Mouse (Mus musculus) olfactory bulb, adult 2 months (tissue): ENCODE results near the gene Umad1. TPM values are rescaled to one million over a fixed set of nuclear protein-coding genes. Genes with fewer than 3 reads are reported as not detected.

Experiments
- H3K27ac ChIP-seq: fragments of 200-500 bp; 2 replicates; pipeline ENCODE4 v1.5.1; 2012; ENCODE audit warnings: low read depth, low read length; ENCODE audit not compliant: insufficient read depth
- H3K4me1 ChIP-seq: fragments of 200-500 bp; 2 replicates; pipeline ENCODE4 v1.6.1; 2012; ENCODE audit warnings: low read length; ENCODE audit not compliant: control insufficient read depth, insufficient read depth
- H3K4me3 ChIP-seq: fragments of 200-500 bp; 2 replicates; pipeline ENCODE4 v1.5.1; 2012; ENCODE audit warnings: mild to moderate bottlenecking, low read depth, low read length, moderate library complexity; ENCODE audit not compliant: insufficient read depth
- CTCF ChIP-seq: fragments of 200-500 bp; IDR thresholded peaks from 2 replicates; pipeline ENCODE4 v1.5.1; 2012; ENCODE audit warnings: low read depth, mild to moderate bottlenecking, low read length, moderate library complexity; ENCODE audit not compliant: insufficient read depth
- POLR2A ChIP-seq: fragments of 200-500 bp; IDR thresholded peaks from 2 replicates; pipeline ENCODE4 v1.6.1; 2012; ENCODE audit warnings: mild to moderate bottlenecking, low read depth, low read length, moderate library complexity; ENCODE audit not compliant: insufficient read depth
- WGBS: fragments of 180-500 bp; shearing (Covaris S2); methylation state at CpG from one replicate; pipeline ENCODE4 v1.1.7; 2018; 5-methylcytosine and 5-hydroxymethylcytosine counted together
- polyA plus RNA-seq: library from polyadenylated mRNA; stranded (reverse); fragments of >200 nt; gene quantifications from 2 replicates; pipeline ENCODE4 v1.2.4, GENCODE M21; 2012; ENCODE audit warnings: low replicate concordance; ENCODE audit not compliant: missing spikeins, insufficient read depth, insufficient read length

Umad1 gene
- polyA plus RNA-seq, 1 experiment, result not detected

DNA sequence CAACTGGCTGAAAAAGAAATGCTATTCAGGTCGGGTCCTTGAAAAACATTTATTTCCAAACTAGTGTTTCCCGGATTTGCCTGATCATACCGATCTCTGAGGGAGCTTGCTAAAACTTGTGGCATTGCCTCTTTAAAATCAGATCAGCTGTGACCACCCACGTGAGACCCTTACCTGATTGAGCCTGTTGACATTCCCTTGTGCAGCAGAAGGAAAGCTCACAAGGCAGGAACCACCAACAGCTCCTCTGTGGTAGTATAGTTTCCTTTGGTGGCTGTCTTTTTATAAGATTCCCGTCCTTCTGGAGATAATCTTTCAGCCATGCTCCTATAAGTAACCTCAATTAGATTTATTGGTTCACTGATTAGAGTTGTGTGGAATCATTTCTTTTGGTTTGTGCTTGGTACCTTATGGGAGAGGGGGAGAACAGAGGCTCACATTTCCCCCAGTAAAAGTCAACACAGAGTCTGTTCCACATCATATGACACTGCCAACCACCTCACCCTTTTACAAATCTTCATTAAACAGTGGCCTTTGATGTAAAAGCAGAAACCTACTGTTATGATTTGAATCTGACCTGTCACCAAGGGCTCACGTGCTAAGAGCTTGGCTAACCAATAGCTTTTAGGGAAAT is 238.3 kb downstream of the Umad1 start:
- WGBS, result 83% methylated on average over 6 of the region's 6 CpGs
- no peak overlapping the region for H3K4me3 ChIP-seq
- TF ChIP-seq POLR2A (no peak), CTCF (no peak)

DNA sequence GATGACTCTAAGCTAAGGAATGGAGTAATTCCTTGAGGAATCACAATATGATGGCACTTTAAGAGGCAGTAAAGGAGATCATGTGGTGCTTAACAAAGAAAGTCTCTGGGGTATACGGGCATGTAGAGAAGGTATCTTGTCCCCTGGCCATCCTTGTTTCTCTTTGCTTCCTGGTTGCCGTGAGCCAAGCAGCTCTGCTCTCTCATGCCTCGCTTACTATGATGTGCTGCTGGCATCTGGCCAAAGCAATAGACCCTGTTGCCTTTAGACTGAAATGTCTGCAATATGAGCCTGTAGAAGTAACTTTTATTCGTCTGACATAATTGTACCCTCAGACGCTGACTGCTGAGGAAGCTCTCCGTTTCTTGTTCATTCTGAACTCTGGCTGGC is 238.8 kb downstream of the Umad1 start:
- Histone ChIP-seq H3K27ac (no peak overlapping the region), H3K4me3 (no peak overlapping the region), H3K4me1 (no peaks in the 10 kb centered on the region)
- TF ChIP-seq CTCF, result no peak
- TF ChIP-seq POLR2A, result no peak
- 48% methylated on average over 6 of the region's 6 CpGs for WGBS

More for the DNA sequence above, 238.3 kb downstream of the Umad1 start:
- no peak overlapping the region for H3K27ac ChIP-seq
- no peaks in the 10 kb centered on the region for H3K4me1 ChIP-seq

DNA sequence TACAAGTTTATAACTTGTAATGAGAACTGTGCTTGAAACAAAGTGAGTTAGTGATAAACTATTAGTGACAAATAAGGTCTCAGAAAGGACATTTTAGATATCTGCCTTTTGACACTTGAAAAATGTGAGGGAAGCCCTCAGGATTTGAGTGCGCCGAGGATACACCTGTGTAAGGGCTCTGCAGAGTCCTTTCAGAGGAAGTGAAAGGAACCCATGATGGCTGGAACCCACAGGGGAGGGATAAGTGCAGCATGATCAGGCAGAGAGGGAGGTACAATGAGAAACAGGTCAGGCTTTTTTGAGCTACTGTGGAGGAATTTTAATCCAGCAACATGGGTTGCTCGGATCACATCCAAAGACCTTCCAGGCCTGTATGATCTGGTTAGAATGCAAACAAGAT is 239.9 kb downstream of the Umad1 start:
- Histone ChIP-seq H3K4me3 (no peak overlapping the region), H3K27ac (no peak overlapping the region), H3K4me1 (no peaks in the 10 kb centered on the region)
- TF ChIP-seq POLR2A (no peak), CTCF (no peak)
- 92% methylated on average over 3 of the region's 3 CpGs for WGBS

DNA sequence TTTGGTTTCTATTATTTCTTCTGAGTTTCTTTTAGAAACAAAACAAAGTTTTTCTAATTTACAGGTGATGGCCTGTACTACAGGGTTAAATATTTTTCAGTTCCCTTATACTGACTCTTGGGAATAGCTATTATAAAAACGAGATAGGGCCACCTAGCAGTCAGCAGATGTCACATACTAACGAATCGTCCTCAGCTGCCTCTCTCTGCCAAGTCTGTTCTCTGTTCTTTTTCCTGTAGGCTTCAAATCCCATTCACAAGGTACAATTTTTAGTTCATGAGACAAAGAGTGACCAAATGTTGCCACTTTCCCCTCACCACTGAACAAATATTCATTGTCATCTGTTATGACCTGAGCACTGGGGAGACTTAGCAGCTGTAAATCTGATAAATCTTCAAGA is 244.9 kb downstream of the Umad1 start:
- no peaks in the 10 kb centered on the region for H3K4me1 ChIP-seq
- H3K27ac ChIP-seq, result no peak overlapping the region
- TF ChIP-seq POLR2A (no peak), CTCF (no peak)
- 36% methylated on average over 3 of the region's 3 CpGs for WGBS
- H3K4me3 ChIP-seq, result no peak overlapping the region

DNA sequence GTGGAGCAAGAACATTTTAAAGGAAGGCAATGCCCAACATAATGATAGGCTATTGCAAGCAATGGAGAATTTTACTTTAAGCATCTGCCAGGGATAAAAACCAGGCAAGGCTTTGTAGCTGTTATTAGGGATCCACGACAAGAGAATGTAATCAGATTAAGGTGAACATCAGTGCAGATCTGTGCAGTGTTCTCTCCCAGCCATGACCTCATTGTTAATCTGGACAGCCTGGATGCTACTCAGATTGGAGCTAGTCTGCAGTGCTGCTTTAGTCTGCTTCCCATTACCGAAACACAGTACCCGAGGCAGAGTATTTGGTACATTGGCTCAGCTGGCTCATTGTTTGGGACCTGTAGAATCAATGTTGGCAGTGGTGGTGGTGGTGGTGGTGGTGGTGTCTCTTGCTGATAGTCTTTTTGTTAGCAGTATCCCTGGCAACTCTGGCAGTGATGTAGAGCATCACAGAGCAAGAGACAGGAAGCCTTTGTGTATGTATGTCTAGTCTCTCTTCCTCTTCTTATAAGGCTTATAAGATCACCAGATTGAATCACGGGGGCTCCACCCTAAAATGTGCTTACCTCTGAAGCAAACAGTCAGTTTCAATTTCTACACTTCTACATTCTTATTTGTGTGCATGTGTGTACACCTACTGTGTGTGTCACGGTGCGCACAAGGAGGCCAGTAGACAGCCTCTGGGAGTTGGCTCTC is 245.6 kb downstream of the Umad1 start:
- TF ChIP-seq POLR2A (no peak), CTCF (no peak)
- 68% methylated on average over 6 of the region's 6 CpGs for WGBS
- Histone ChIP-seq H3K27ac (no peak overlapping the region), H3K4me3 (no peak overlapping the region), H3K4me1 (no peaks in the 10 kb centered on the region)

DNA sequence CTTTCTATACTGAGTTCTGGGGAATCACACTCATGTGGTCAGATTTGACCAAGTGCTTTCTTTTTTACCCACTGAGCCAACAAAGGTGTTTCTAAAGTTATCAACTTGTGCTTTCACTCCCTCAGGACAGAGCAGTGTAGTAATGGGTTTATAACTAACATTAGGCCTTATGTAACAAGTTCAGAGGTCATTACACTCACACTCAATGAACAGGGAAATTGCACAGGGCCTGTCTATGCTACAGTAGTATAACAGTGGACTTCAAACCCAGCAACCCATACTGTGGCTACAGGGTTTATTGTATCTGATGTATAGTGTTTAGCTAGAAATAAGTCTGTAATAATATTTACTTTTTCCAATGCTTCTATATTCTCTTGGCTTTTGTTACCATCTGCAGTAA is 247.5 kb downstream of the Umad1 start:
- Histone ChIP-seq H3K4me3 (no peak overlapping the region), H3K4me1 (no peaks in the 10 kb centered on the region)
- no peak for TF ChIP-seq POLR2A
- TF ChIP-seq CTCF, result no peak

More for the DNA sequence above, 247.5 kb downstream of the Umad1 start:
- no peak overlapping the region for H3K27ac ChIP-seq

Other genes with a start within 250 kb of the Umad1 start
- not detected in 2 replicates for gene Col28a1, start 66.7 kb upstream of the Umad1 start, polyA plus RNA-seq
- not detected in 2 replicates for gene Mios, start 50.1 kb upstream of the Umad1 start, polyA plus RNA-seq
- gene Rpa3, start 115 bp upstream of the Umad1 start, polyA plus RNA-seq, result not detected in 2 replicates
- gene Gm45062, start 162 bp downstream of the Umad1 start, polyA plus RNA-seq, result 81.8 TPM in 1 of 2 replicates, not detected in the other